Mouse (Mus musculus) cerebral cortex, adult 2 months (tissue): ENCODE measurements around the gene Prrc2b.

Experiments used
- WGBS: fragments of 180-500 bp; shearing (Covaris S2); methylation state at CpG from one replicate; pipeline ENCODE4 v1.1.7; 2018; 5-methylcytosine and 5-hydroxymethylcytosine counted together

Gene Prrc2b

GRCm38 (mm10) chr2:32275823-32276222, 124.9 kb downstream of the Prrc2b start:
- 66% methylated on average over 3 of the region's 3 CpGs for WGBS

- 91% methylated on average over 2 of the region's 2 CpGs for WGBS
Measured at GRCm38 (mm10) chr2:32282289-32282688, 131.4 kb downstream of the Prrc2b start.

GRCm38 (mm10) chr2:32282727-32283126, 131.8 kb downstream of the Prrc2b start:
- 82% methylated on average over 1 of the region's 1 CpGs for WGBS

GRCm38 (mm10) chr2:32283986-32284385, 133.1 kb downstream of the Prrc2b start:
- WGBS: 75% methylated on average over 3 of the region's 3 CpGs
